Mouse (Mus musculus) left cerebral cortex, adult 2 months (tissue): ENCODE data around the gene Usp18. TPM values are rescaled to one million over a fixed set of nuclear protein-coding genes. Genes with fewer than 3 reads are reported as not detected.

Experiments used
- DNase-seq, 2 experiments: peaks; one replicate each; pipeline ENCODE4 v3.0.0; 2021 to 2022; ENCODE audit warnings: low spot score in 2 of 2, mixed read lengths in 1 of 2; ENCODE audit errors: extremely low spot score in 1 of 2
- H3K27ac ChIP-seq: fragments of 200-600 bp; 2 replicates; pipeline ENCODE4 v1.8.1; 2022
- H3K4me3 ChIP-seq: fragments of 200-600 bp; 2 replicates; pipeline ENCODE4 v1.8.1; 2022
- CTCF ChIP-seq: fragments of 200-600 bp; IDR thresholded peaks from 2 replicates; pipeline ENCODE4 v1.8.1; 2022; ENCODE audit warnings: antibody characterized with exemption, mild to moderate bottlenecking, moderate library complexity
- intact Hi-C: fragments of 180-260 bp; cut with DNase I; formaldehyde crosslinking; loops from one replicate; pipeline ENCODE4 v1.15.1; 2025
- total RNA-seq, 2 experiments: library from RNA; stranded (reverse); gene quantifications; 2 replicates each; pipeline ENCODE4 v1.2.3; 2021

Usp18 gene
- total RNA-seq, 2 experiments from 2014 or later, result 0.18 to 0.89 TPM

- no peak for DNase-seq
- intact Hi-C loops, result loop anchor here (10.0 kb wide), 1 partner anchor 1035 kb away; the partner anchor contains the start of gene M6pr
- TF ChIP-seq CTCF, result no peak
- Histone ChIP-seq H3K4me3 (no peak overlapping the region), H3K27ac (no peak overlapping the region)
These were observed 24.4 kb downstream of the Usp18 start for GRCm38 (mm10) chr6:121270156-121270555.

GRCm38 (mm10) chr6:121271707-121272074 lies 26.0 kb downstream of the Usp18 start:
- H3K4me3 ChIP-seq, result peak overlapping the region; percentile 48
- no peak for TF ChIP-seq CTCF
- DNase-seq, result no peak
- no peak overlapping the region for H3K27ac ChIP-seq
- intact Hi-C loops, result loop anchor here (2.0 to 10.0 kb wide), 3 partner anchors 99 to 1033 kb away; partner anchors contain the start of gene M6pr

GRCm38 (mm10) chr6:121272075-121272800 lies 26.5 kb downstream of the Usp18 start:
- peak; percentile 90 for TF ChIP-seq CTCF
- intact Hi-C loops, result loop anchor here (2.0 to 10.0 kb wide), 3 partner anchors 99 to 1033 kb away; partner anchors contain the start of gene M6pr
- Histone ChIP-seq H3K4me3 (peak overlapping the region; percentile 48), H3K27ac (peak overlapping the region; percentile 38; the same call in 1 of the 2 replicates)
- DNase-seq, result peak; percentile 76 to 77

DNA sequence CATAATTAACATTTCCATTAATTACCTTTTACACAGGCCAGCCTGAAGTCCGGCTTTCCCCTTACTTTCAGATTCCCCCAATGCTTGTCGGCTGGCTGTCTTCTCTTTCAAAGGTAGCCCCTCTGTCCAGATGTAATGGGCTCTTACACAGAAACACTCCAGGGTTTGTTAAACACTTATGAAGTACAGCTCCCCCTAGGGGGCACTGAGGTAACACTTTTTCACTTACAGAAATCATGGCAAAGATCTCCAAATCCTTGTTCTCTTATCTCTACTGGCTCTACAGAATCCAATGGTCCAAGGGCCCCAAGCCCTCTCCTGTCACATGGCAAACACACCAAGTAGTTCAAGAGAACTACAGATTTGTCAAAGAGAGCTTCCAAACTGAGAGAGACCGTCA lies 28.6 kb downstream of the Usp18 start:
- peak; percentile 64 for TF ChIP-seq CTCF
- Histone ChIP-seq H3K4me3 (no peak overlapping the region), H3K27ac (no peak overlapping the region)
- DNase-seq, result no peak
- intact Hi-C loops, result loop anchor here (10.0 kb wide), 1 partner anchor 1030 kb away; the partner anchor contains the start of gene M6pr

DNA sequence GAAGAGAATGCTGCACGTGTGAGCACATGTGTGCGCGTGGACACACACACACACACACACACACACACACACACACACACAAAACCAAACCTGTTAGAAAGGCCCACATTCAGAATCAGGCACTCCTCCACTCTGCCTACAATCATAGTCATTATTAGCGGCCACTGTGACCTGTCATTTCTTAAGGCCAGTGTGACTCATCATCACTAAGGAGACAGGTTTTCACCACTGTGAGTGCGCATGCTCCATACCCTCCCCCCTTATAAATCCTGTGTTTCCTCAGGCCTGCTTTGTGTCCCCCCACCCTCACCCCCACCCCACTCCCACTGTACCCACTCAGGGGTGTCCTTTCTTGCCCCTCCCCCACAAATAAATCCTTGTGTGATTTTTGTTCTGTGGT lies 38.4 kb downstream of the Usp18 start:
- no peak overlapping the region for H3K4me3 ChIP-seq
- no peak for TF ChIP-seq CTCF
- no peak overlapping the region for H3K27ac ChIP-seq
- DNase-seq, result no peak
- intact Hi-C loops, result no loop called here

DNA sequence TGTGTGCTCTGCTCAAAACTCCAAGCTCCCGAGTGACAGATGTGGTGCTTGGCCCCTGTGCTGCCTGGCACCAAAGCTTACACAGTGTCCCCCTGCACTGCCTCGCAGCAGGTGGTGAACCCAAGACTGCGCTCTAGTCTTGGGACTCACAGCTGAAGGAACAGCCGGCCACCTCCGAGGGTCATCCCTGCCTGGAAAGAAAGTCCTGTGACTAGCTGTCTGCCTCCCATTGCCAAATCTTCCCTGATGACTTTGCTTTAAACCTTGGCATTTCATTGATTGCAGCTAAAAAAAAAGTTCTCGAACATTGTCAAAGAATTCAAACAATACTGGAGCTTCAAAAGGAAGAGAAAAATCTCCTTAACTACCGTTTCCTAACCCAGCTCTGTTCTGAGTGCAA lies 53.6 kb downstream of the Usp18 start:
- intact Hi-C loops, result no loop called here
- no peak overlapping the region for H3K27ac ChIP-seq
- H3K4me3 ChIP-seq, result no peak overlapping the region
- DNase-seq, result no peak
- TF ChIP-seq CTCF, result no peak

DNA sequence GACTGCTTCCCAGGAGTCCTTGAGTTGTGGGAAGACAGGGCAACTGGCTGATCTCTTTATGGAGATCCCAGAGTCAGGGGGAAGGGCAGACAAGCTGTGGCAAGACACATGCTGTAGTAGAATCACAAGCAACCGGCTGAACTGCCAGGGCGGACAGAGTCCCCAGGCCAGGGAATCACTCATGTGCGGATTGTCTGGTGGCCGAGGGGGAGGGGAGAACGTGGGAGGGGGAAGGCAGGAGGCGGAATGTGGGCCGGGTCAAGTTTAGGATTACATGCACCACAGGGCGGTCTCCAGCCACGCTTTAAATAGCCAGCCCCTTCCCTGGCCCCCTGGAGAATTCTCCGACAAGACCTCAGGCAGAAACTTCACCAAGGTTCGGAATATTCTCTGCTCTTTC lies 54.2 kb downstream of the Usp18 start, which contains the start of gene Slc6a13:
TSS of gene Slc6a13 (plus strand) at position 274 of the 400 bp plus-strand sequence.
- Histone ChIP-seq H3K27ac (no peak within 1 kb of the TSS), H3K4me3 (no peak within 1 kb of the TSS)
- TF ChIP-seq CTCF, result no peak
- intact Hi-C loops, result no loop called here
- no peak for DNase-seq

DNA sequence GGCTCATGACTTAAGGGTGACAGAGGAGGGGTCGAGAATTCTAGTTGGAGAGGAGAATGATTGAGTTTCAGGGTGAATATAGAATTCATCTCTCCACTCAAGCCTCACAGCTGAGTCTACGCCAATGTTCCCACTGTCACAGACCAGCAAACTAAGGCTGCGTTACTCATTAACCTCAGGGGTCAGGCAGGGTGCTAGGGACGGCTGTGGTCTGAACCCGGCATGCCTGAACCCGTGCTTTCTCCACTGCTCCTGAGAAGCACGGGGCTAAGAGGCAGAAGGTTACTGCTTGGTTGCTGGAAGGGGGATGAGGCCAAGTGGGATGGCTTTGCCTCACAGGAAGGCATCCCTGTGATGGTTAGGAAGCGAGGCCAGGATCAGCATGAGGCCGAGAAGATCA lies 54.8 kb downstream of the Usp18 start:
- H3K27ac ChIP-seq, result no peak overlapping the region
- no peak for TF ChIP-seq CTCF
- intact Hi-C loops, result no loop called here
- no peak for DNase-seq
- no peak overlapping the region for H3K4me3 ChIP-seq

DNA sequence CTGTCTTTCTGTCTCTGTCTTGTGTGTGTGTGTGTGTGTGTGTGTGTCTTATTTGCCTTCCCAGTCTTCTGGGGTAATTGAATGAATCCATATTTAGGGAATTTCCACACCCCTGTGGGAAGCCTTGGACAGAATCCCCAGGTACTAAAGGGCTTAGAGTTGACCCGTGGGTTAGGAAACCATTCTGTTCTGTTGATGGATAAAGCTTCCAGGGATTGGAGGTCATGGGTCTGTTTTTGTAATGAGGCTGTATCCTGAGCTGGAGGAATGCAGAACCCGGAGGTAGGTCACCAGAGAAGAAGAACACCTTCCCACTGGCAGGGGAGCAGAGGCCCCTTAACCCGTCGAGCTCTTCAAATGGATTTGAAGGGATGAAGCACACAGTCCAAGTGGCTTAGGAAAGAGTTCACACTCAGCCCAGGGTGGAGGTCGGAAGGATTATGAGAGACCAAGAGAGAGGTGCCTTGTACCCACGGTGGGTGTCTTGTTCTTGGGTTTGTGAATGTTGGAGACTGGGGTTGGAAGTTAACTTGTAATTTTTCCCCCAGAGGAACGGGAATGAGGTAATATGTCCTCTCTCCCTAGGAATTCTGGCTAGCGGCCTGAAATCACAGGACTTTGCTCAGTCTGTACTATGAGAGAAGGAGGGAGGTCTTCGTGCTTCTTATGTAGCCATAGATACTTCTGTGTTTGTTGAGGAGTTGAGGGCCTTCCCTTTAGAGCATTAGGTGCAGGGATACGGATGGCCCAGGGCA lies 57.9 kb downstream of the Usp18 start:
- TF ChIP-seq CTCF, result no peak
- no peak overlapping the region for H3K27ac ChIP-seq
- DNase-seq, result no peak
- H3K4me3 ChIP-seq, result no peak overlapping the region
- intact Hi-C loops, result no loop called here

DNA sequence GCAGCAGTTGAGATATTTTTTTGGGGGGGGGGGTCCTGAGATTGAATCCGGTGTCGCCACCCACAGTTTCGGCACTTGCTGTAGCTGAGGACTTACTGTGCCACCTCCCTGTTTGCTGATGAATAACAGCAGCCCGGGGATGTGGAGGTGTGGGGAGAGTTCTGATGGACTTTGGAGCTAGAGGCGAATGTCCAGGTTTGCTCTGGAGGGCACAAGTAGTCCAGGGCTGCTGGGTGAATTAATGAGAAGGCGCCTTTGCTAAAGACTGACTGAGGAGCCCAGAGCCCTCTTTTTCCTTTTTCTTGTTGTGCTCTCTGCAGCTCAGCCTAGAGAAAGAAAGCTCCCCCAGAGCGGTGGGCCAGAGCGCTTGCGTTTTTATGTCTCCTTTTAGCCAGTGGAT lies 58.9 kb downstream of the Usp18 start:
- intact Hi-C loops, result no loop called here

DNA sequence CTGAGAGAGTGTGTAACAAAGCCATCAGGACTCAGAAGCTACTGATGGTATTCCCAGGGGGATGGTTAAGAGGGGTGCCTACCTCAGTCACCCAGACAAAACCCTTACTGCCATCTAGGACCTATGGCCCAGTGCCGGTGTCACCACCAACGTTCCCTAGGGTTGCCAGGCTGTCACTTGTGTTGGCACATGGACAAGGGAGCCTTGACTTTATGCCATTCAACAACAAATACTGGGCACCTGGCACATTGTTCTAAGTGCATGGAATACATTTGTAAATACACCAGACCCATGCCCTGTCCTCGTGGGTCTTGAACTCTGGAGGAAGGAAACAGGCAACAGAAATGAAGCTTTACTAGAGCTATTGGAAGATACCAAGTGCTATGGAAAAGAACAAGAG lies 59.9 kb downstream of the Usp18 start:
- Histone ChIP-seq H3K4me3 (no peak overlapping the region), H3K27ac (no peak overlapping the region)
- TF ChIP-seq CTCF, result no peak
- DNase-seq, result no peak
- intact Hi-C loops, result no loop called here

More for the DNA sequence above, 58.9 kb downstream of the Usp18 start:
- no peak for TF ChIP-seq CTCF
- DNase-seq, result no peak
- Histone ChIP-seq H3K4me3 (no peak overlapping the region), H3K27ac (no peak overlapping the region)

GRCm38 (mm10) chr6:121310984-121311383 lies 65.3 kb downstream of the Usp18 start:
- no peak for TF ChIP-seq CTCF
- no peak overlapping the region for H3K4me3 ChIP-seq
- intact Hi-C loops, result no loop called here
- no peak overlapping the region for H3K27ac ChIP-seq
- DNase-seq, result no peak
